Mouse (Mus musculus): ENCODE data around the gene Eppin.
"Not testable (repeated sequence)": the region's sequence is repeated elsewhere in the genome, so short reads cannot be mapped to it uniquely, and the experiment has no call there.

DNA sequence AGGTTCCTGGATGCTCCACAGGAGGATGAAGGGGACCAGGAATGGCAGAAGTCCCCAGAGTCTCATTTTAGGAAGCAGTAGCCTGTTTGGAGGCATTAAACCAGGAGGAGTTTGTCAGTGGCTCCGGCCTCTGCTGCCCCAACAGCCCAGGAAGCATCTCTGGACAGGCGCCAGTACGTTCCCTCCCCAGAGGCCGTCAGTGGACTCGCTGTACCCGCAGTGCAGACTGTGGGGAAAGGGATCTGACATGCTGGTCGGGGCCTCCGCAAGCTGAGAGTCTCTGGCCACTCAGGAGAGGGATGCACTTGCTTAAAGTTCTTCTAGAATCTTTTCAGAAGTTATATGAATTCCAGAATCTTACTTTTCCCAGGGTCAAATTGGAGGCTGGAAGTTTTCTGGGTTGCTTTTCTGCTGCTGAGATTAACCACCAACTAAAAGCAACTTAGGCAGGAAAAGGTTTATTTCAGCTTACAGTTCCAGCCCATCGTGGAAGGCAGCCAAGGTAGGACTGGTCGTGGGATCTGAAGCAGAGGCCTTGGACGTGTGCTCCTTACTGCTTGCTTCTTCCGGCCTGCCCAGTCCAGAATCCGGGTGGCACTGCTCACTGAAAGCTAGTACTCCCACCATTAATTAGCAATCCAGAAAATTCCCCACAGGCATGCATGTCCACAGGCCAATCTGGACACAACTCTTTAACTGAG lies 8.2 kb downstream of the Eppin start, which contains the start of gene Wfdc6a:
- not testable (repeated sequence) for TF ChIP-seq CTCF (IDR thresholded peaks at IDR 0.05; ENCODE audit: extremely low read depth, insufficient read length, insufficient replicate concordance, low read depth, low read length); POLR2A (IDR thresholded peaks at IDR 0.05; ENCODE audit: low read depth, low read length)

Measured in small intestine, adult 2 months (tissue).